Mouse (Mus musculus): ENCODE data around the gene Rsrc2.

DNA sequence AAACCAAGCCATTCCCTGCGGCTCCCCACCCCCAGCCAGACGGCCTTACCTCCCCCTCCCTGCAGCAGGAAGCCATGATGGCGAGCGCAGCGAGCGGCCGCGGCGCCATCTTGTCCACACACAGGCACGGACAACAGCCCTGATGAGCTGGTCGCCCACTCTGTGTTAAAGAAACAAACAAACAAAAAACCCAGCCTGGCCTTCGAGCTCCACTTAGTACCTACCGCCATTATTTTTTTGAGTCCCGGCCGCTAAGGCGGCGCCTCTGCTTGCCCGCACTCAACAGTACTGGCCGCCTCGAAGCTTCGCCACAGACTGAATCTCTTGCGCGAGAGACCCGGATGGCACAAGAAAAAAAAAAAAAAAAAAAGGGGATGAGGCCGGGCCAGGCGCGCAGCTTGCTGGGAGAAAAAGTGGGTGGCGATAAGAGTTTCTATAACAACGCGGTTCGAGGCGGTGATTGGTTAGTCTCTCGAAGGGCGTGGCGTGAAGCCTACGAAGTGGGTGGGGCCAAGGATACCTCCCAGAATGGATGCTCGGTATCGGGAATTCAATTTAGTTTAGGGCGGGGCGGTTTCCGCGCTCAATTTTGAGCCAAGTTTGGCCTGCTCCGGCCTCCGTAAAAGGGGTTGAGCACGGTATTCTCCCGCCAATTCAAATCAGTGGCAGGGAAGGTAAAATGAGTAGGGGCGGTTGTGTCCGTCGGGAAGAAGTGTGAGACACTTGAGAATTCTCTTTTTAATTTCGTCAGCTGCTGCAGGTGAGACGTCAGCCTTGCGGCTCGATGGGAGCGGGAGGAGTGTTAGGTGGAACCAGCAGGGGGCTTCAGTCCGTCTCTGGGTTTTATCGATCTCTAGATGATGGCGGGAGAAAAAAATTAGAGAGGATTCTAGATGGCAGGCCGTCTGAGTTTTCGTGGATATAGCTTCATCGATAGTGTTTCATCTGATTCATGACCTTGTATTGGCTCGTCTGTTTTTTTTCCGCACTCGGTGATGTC is at the start of gene Rsrc2, which contains the start of gene Kntc1:
- peak; percentile 54; the same call in 1 of the 2 replicates for TF ChIP-seq CTCF (IDR thresholded peaks at IDR 0.05; ENCODE audit: insufficient read depth, low read depth, low read length)
- TF ChIP-seq POLR2A (IDR thresholded peaks at IDR 0.05; ENCODE audit: insufficient read depth, low read depth, low read length): peak; percentile 95

Measured in olfactory bulb, adult 2 months (tissue).